Mouse (Mus musculus) thymus, adult 2 months (tissue): Measurements from ENCODE around the gene Itgb4.

Experiments
- CTCF ChIP-seq: fragments of 200-500 bp; IDR thresholded peaks from 2 replicates; pipeline ENCODE4 v1.5.1; 2012; ENCODE audit warnings: mild to moderate bottlenecking, control low read depth, low read length, moderate library complexity, borderline replicate concordance; ENCODE audit not compliant: control insufficient read depth, poor library complexity, insufficient read depth; ENCODE audit errors: extremely low read depth
- POLR2A ChIP-seq: fragments of 200-500 bp; IDR thresholded peaks from 2 replicates; pipeline ENCODE4 v1.6.1; 2012; ENCODE audit warnings: mild to moderate bottlenecking, low read length, control low read depth, moderate library complexity; ENCODE audit not compliant: control insufficient read depth, poor library complexity, insufficient read depth; ENCODE audit errors: extremely low read depth

DNA sequence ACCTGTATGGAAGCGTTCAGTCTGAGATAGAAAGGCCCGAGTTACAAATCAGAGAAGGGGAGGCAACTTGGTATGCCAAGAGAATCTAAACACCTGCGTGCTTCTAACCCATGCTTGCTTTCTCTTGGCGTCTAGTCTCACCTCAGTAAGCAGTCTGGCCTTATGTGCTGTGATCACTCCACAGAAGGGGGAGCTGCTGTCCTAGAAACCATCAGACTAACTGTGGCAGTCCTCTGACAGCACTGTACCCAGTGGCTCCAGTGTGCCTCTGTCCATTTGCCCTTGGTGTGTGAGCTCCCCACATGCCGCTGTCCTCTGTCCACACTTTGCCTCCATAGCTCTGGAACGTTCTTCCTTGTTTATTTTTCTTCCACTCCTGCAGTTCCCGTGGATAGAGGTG lies 32.5 kb upstream of the Itgb4 start:
- TF ChIP-seq CTCF (no peak), POLR2A (no peak)
